Mouse (Mus musculus): ENCODE data around the gene Pabpc1l. TPM values are rescaled to one million over a fixed set of nuclear protein-coding genes. Genes with fewer than 3 reads are reported as not detected.

Pabpc1l gene
- polyA plus RNA-seq, 1 experiment from 2014 or later: 0.85 TPM

DNA sequence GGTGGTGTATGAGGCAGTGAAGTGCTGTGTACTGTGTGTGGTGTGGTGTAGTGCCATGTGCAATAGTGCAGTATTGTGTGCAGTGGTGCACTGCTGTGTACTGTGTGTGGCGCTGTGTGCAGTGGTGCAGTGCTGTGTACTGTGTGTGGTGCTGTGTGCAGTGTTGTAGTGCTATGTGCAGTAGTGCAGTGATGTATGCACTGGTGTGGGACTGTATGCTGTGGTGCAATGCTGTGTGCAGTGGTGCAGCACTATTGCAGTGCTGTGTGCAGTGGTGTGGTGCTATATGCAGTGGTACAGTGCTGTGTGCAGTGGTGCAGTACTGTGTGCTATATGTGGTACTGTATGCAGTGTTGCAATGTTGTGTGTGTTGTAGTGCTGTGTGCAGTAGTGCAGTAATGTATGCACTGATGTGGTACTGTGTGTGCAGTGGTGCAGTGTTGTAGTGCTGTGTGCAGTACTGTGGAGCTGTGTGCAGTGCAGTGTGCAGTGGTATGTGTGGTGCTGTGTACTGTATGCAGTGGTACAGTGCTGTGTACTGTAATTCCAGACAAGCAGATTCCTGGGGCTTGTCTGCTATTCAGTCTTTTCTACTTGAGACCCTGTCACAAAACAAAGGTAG is 13.3 kb downstream of the Pabpc1l start:
- WGBS: 86% methylated on average over 1 of the region's 1 CpGs
- H3K9me3 ChIP-seq (ENCODE audit: control insufficient read depth, low read length): no peaks in the 10 kb centered on the region

DNA sequence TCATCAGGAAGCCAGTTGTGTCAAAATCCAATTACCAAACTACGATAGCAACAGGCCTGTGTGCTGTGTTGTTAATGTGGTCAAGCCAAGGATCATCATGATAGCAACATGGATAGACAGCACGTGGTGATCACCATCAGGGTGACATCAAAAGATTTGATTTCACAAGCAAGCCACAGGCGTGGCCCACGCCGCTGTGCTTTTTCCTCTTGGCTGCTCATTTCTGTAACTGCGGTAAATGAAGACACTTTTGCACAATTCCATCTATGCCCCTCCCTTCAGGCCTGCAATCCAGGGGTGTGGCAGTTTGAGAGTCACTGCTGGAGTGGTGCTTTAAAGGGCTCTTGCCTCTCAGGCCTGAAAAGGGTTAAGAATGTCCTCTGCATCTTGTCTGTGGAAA is 15.7 kb downstream of the Pabpc1l start:
- Histone ChIP-seq H3K4me2 (replicated peaks; ENCODE audit: low read depth) (no peak overlapping the region), H3K4me1 (replicated peaks; ENCODE audit: control insufficient read depth, insufficient read depth) (no peaks in the 10 kb centered on the region), H3K27ac (replicated peaks) (no peak overlapping the region), H3K36me3 (ENCODE audit: control insufficient read depth, insufficient read depth, low read length) (no peaks in the 10 kb centered on the region), H3K4me3 (ENCODE audit: low read depth, low read length) (no peak overlapping the region), H3K9ac (ENCODE audit: low read length) (no peak overlapping the region), H3K9me3 (ENCODE audit: control insufficient read depth, low read length) (no peaks in the 10 kb centered on the region), H3K27me3 (ENCODE audit: control insufficient read depth, insufficient read depth, low read length) (no peaks in the 10 kb centered on the region)
- 69% methylated on average over 6 of the region's 6 CpGs for WGBS
- no peak for TF ChIP-seq CTCF (IDR thresholded peaks at IDR 0.05; ENCODE audit: low read depth)
- DNase-seq (ENCODE audit: low spot score): no peak
- no peak for ATAC-seq (ENCODE audit: low FRiP score, low TSS enrichment)

More for the DNA sequence above, 13.3 kb downstream of the Pabpc1l start:
- TF ChIP-seq EP300 (optimal IDR thresholded peaks at IDR 0.05) (no peak), CTCF (IDR thresholded peaks at IDR 0.05; ENCODE audit: low read depth) (no peak)
- H3K27me3 ChIP-seq (ENCODE audit: control insufficient read depth, insufficient read depth, low read length): no peaks in the 10 kb centered on the region
- H3K9ac ChIP-seq (ENCODE audit: low read length): no peak overlapping the region
- H3K4me3 ChIP-seq (ENCODE audit: low read depth, low read length): no peak overlapping the region
- no peak overlapping the region for H3K27ac ChIP-seq (replicated peaks)
- no peaks in the 10 kb centered on the region for H3K4me1 ChIP-seq (replicated peaks; ENCODE audit: control insufficient read depth, insufficient read depth)
- DNase-seq (ENCODE audit: low spot score) (no peak), ATAC-seq (ENCODE audit: low FRiP score, low TSS enrichment) (no peak)
- H3K4me2 ChIP-seq (replicated peaks; ENCODE audit: low read depth): no peak overlapping the region
- H3K36me3 ChIP-seq (ENCODE audit: control insufficient read depth, insufficient read depth, low read length): no peaks in the 10 kb centered on the region

- H3K4me1 ChIP-seq (replicated peaks; ENCODE audit: control insufficient read depth, insufficient read depth): no peaks in the 10 kb centered on the region
- no peak overlapping the region for H3K9ac ChIP-seq (ENCODE audit: low read length)
- no peaks in the 10 kb centered on the region for H3K27me3 ChIP-seq (ENCODE audit: control insufficient read depth, insufficient read depth, low read length)
- no peak overlapping the region for H3K4me3 ChIP-seq (ENCODE audit: low read depth, low read length)
- no peak overlapping the region for H3K27ac ChIP-seq (replicated peaks)
- H3K9me3 ChIP-seq (ENCODE audit: control insufficient read depth, low read length): no peaks in the 10 kb centered on the region
- H3K36me3 ChIP-seq (ENCODE audit: control insufficient read depth, insufficient read depth, low read length): no peaks in the 10 kb centered on the region
- DNase-seq (ENCODE audit: low spot score) (no peak), ATAC-seq (ENCODE audit: low FRiP score, low TSS enrichment) (no peak)
- no peak for TF ChIP-seq CTCF (IDR thresholded peaks at IDR 0.05; ENCODE audit: low read depth)
- TF ChIP-seq EP300 (optimal IDR thresholded peaks at IDR 0.05): no peak
- WGBS: 67% methylated on average over 2 of the region's 2 CpGs
- no peak overlapping the region for H3K4me2 ChIP-seq (replicated peaks; ENCODE audit: low read depth)
Observed at GRCm38 (mm10) chr2:164041523-164041922, 16.3 kb downstream of the Pabpc1l start.

DNA sequence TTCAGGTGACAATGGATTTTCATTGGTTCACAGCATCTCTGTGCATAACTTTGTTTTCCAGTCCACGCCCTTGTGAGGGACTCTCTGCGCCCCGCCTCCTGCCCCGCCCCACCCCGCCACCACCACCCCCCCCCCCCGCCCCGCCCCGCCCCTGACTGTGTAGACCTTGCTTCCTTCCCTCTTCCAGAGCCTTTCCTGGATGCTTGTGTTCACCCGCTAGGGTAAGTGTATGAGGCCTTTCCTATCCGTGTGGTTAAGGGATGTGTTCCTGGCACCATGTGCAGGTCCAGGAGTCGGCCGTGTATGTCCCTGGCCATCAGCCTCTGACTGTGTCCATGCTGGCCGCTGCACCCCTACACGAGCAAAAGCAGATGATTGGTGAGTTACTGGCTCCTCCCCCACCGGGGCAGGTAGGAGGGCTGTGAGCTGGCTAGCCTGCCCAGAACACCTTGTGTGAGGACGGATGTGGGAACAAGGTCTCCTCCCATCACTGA is 22.0 kb downstream of the Pabpc1l start:
- no peak overlapping the region for H3K27ac ChIP-seq (replicated peaks)
- no peaks in the 10 kb centered on the region for H3K27me3 ChIP-seq (ENCODE audit: control insufficient read depth, insufficient read depth, low read length)
- H3K4me1 ChIP-seq (replicated peaks; ENCODE audit: control insufficient read depth, insufficient read depth): no peaks in the 10 kb centered on the region
- TF ChIP-seq EP300 (optimal IDR thresholded peaks at IDR 0.05) (no peak), CTCF (IDR thresholded peaks at IDR 0.05; ENCODE audit: low read depth) (no peak)
- H3K36me3 ChIP-seq (ENCODE audit: control insufficient read depth, insufficient read depth, low read length): 0 out of 2 replicates have a peak, but pooled peaks cover under 1% of the 10 kb centered on the region
- H3K4me3 ChIP-seq (ENCODE audit: low read depth, low read length): peak overlapping the region; percentile 18; the same call in 1 of the 2 replicates
- WGBS: 3% methylated on average over 14 of the region's 16 CpGs
- H3K9me3 ChIP-seq (ENCODE audit: control insufficient read depth, low read length): no peaks in the 10 kb centered on the region
- H3K9ac ChIP-seq (ENCODE audit: low read length): no peak overlapping the region
- DNase-seq (ENCODE audit: low spot score): peak; percentile 76
- peak overlapping the region; percentile 39 for H3K4me2 ChIP-seq (replicated peaks; ENCODE audit: low read depth)
- peak; percentile 93 for ATAC-seq (ENCODE audit: low FRiP score, low TSS enrichment)

DNA sequence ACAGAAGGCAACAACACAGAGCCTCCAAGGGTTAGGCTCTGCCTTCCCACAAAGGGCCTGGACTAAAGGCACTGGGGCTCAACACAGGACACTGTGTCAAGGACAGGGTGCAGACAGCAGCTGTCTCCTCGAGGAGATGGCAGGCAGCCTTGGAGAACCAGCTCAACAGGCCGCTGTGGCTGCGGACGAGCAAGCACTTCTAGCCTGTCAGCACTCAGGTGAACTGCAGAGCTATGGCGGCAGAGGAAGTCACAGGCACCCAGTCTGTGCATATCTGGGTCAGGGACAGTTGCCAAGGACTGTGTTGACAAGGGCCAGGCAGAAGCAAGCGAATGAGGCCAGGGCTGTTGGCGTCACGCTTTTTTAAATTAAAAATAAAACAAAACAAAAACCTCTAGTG is 28.5 kb downstream of the Pabpc1l start:
- Histone ChIP-seq H3K9me3 (ENCODE audit: control insufficient read depth, low read length) (no peaks in the 10 kb centered on the region), H3K4me3 (ENCODE audit: low read depth, low read length) (no peak overlapping the region), H3K36me3 (ENCODE audit: control insufficient read depth, insufficient read depth, low read length) (peaks cover 36% of the 10 kb centered on the region), H3K27ac (replicated peaks) (no peak overlapping the region), H3K9ac (ENCODE audit: low read length) (no peak overlapping the region), H3K27me3 (ENCODE audit: control insufficient read depth, insufficient read depth, low read length) (no peaks in the 10 kb centered on the region), H3K4me2 (replicated peaks; ENCODE audit: low read depth) (no peak overlapping the region), H3K4me1 (replicated peaks; ENCODE audit: control insufficient read depth, insufficient read depth) (no peaks in the 10 kb centered on the region)
- DNase-seq (ENCODE audit: low spot score) (no peak), ATAC-seq (ENCODE audit: low FRiP score, low TSS enrichment) (no peak)
- TF ChIP-seq EP300 (optimal IDR thresholded peaks at IDR 0.05) (no peak), CTCF (IDR thresholded peaks at IDR 0.05; ENCODE audit: low read depth) (no peak)
- WGBS: 86% methylated on average over 8 of the region's 8 CpGs

DNA sequence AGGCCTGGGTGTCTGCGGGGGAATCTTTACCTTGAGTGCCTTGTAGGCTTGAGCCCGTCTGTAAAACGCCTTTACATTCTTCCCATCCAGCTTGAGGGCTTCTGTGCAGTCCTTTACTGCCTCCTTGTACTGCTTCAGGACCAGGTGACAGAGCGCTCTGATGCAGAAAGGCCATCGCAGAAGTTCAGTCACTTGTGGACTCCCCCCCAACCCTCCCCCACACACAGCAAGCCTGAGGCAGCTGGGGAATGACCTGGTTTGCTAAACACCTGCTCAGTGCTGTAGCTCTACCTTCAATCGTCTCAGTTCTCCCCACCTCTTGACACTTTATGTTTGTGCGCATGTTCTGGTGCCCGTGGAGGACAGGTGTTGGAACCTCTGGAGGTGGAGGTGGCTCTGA is 29.4 kb downstream of the Pabpc1l start:
- H3K9me3 ChIP-seq (ENCODE audit: control insufficient read depth, low read length): no peaks in the 10 kb centered on the region
- no peak for TF ChIP-seq CTCF (IDR thresholded peaks at IDR 0.05; ENCODE audit: low read depth)
- no peak for TF ChIP-seq EP300 (optimal IDR thresholded peaks at IDR 0.05)
- no peak overlapping the region for H3K4me3 ChIP-seq (ENCODE audit: low read depth, low read length)
- H3K4me1 ChIP-seq (replicated peaks; ENCODE audit: control insufficient read depth, insufficient read depth): no peaks in the 10 kb centered on the region
- peaks cover 42% of the 10 kb centered on the region for H3K36me3 ChIP-seq (ENCODE audit: control insufficient read depth, insufficient read depth, low read length)
- H3K9ac ChIP-seq (ENCODE audit: low read length): no peak overlapping the region
- WGBS: 97% methylated on average over 8 of the region's 8 CpGs
- no peak for ATAC-seq (ENCODE audit: low FRiP score, low TSS enrichment)
- no peaks in the 10 kb centered on the region for H3K27me3 ChIP-seq (ENCODE audit: control insufficient read depth, insufficient read depth, low read length)
- no peak for DNase-seq (ENCODE audit: low spot score)
- H3K27ac ChIP-seq (replicated peaks): no peak overlapping the region
- no peak overlapping the region for H3K4me2 ChIP-seq (replicated peaks; ENCODE audit: low read depth)

Measured in stomach, postnatal 0 days (tissue).